Mouse (Mus musculus) regulatory T cell (primary cell): Measurements from ENCODE around the gene Nt5c2.
"Not testable (repeated sequence)": the region's sequence is repeated elsewhere in the genome, so short reads cannot be mapped to it uniquely, and the experiment has no call there.

ENCODE experiments used
- in situ Hi-C: fragments of 300-600 bp; cut with MboI, MseI; formaldehyde crosslinking; loops from one replicate; pipeline ENCODE4 v1.15.1; 2025; ENCODE audit warnings: high pct_unique_total_duplicates

Gene Nt5c2

GRCm38 (mm10) chr19:46989479-46990152 lies 25.3 kb downstream of the Nt5c2 start:
- in situ Hi-C loops, result loop anchor here (5.0 to 10.0 kb wide), 2 partner anchors 227 to 325 kb away; partner anchors contain the start of gene Cnnm2

- in situ Hi-C loops, result no loop called here
Observed at GRCm38 (mm10) chr19:46988231-46989087, 26.5 kb downstream of the Nt5c2 start.

- in situ Hi-C loops, result no loop called here
Observed at GRCm38 (mm10) chr19:46987646-46988045, 27.3 kb downstream of the Nt5c2 start.

DNA sequence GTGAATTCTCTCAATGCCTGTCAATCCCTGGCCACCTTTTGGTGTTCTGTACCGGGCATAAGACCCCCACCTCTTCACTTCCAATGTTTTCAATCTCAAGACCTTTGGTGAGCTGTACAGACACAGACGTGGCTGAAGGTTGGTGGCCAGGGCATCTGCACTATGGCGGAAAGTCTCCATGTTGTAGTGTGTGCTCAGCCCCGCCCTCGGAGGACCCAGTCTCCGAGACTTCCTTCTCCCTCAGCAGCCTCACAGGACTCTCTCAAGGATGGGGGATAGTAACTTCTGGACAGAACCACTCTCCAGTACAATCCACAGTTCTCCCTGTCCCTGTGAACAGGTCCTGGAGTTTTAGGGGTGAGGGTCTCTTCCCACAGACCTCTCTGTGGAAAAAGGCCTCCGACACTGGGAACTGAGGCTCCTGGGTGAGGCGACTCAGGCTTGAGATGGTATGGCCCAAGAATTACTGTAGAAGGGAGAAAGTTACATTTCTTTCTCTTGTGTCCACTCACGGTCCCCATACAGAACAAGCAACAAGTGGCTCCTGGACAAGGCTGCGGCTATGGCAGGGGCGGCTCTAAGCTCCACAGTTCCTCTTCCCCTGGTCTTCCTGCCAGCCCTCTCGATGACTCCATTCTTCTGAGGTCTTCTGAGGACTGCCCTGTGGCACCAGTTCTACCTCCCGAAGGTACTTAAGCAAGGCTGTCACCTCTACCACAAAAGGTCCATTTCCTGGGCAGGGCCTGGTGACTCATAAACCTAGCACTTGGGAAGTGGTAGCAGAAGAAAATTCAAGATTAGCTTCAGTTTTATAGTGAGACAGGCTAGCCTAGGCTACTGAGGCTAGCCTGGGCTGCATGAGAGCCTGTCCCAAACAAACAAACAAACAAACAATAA lies 30.0 kb downstream of the Nt5c2 start:
- in situ Hi-C loops, result no loop called here

DNA sequence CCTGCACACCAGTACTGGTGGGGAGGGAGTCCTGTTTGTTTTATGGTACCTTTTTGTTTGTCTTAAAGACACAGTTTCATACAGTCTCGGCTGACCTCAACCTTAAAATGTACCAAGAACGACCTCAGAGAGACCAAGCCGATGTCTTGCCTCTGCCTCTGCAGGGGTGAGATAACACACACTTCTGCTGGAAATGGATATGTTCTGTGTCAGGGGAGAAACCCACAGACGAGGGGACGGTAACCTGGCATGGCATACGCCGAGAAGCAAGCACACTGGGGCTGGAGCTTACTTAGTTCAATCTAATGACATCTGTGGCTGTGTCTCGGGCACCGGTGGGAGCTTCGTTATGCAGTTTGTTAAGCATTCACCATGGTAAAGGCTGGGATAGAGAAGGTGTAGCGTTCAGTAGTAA lies 31.0 kb downstream of the Nt5c2 start:
- in situ Hi-C loops, result no loop called here

DNA sequence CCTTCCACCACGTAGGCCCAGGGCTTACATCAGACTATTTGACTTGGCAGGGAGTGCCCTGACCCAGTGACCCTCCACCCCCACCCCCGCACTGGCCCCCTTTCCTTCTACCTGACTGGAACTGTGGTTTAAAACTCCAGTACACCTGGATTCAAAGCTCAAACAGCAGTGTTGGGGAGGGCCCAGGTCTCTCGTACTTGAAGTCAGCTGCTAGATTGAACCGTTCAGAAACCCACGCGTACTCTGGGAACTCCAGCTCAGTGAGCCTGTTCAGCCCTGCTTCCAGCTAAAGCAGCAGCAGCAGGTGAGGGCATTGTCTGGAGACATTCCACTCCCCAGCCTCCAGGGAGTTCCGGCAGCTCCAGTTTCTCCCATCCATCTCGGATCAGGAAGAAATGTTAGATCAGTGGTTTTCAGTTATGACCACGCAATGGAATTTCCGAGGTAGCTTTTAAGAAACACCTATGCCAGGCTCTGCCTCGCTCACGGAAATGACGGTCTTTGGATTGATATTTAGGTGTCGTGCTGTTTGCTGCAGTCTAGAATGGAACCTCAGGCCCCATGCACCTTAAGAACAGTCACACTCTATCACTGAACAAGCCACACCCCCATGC lies 31.5 kb downstream of the Nt5c2 start:
- in situ Hi-C loops, result no loop called here

- in situ Hi-C loops, result no loop called here
Observed at GRCm38 (mm10) chr19:46981462-46981861, 33.5 kb downstream of the Nt5c2 start.

DNA sequence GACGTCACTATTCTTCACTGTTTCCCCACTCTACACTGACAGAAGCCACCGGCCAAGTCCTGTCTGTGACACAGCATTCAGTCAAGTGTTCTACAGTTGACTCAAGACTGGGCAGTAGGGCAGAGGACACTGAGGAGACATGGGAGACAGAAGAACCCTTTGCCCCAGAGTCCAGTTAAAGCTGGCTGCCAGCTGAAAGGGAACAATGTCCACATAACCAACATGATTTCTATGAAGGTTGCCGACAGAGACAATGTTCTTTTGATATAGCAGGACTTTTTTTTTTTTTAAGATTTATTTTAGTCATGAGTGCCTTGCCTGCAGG lies 35.2 kb downstream of the Nt5c2 start:
- in situ Hi-C loops, result no loop called here

DNA sequence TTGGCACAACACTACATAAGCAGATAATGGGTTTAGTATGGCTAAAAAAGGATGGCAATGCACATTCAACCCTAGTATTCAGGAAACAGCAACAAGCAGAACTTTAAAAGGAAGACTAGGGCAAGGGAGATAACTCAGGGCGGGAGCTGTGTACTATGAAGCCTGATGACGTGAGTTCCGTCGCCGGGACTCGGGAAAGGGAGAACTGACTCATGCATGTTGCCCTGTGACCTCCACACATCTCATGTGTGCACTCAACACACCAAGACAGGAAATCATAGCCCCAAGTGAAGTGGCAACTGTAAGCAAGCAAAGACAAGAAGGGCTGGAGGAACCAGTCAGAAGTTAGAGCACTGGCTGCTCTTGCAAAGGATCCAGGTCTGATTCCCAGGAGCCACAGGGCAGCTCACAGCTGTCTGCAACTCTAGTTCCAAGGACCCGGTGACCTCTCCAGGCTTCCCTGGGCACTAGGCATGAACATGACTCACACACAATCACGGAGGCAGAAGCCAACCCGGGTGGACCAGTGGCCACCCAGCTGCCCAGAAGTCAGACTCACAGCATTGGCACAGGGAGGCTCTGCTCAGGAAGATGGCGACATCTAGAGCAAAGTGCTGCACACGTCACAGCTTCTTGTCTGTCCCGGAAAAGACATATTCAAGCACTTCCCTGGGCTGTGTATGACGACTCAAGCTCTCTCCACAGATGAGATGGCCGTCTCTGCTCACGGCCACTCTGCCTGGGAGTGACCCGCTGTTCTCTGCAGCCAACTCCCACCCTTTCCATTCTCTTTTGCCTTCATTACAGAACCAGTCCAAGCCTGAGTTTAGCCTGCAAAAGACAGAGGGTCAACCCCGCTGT lies 35.8 kb downstream of the Nt5c2 start:
- in situ Hi-C loops, result no loop called here

DNA sequence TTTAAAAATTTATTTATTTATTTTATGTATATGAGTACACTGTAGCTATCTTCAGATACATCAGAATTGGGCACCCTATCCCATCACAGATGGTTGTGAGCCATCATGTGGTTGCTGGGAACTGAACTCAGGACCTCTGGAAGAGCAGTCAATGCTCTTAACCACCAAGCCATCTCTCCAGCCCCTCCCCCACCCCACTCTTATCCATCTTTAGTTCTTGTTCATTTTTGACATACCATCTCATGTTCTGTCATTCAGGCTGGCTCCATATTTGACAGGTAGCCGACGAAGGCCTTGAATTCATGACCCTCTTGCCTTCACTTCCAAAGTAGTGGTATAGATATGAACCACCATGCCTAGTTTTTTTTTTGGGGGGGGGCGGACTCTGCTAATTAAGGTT lies 36.9 kb downstream of the Nt5c2 start:
- in situ Hi-C loops, result not testable (repeated sequence)

DNA sequence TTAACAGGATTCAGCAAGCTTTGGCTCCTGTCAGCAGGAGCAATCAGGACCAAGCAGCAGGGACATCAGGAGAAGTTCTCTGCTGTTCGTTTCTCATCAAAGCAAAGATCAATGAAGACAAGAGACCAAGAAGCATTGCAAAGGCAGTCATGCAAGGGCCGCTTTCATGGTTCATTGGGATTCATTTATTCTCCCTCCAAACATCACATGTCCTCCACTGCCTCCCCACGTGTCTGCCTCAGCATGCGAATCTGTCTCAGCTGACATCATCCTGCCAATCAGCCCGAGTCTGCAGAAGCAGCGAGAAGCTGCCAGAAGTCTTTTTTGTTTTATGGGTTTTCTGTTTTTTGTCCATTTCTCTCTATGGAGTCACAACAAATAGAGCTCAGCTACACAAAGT lies 37.5 kb downstream of the Nt5c2 start:
- in situ Hi-C loops, result no loop called here

- in situ Hi-C loops, result no loop called here
Observed at GRCm38 (mm10) chr19:46976743-46977142, 38.2 kb downstream of the Nt5c2 start.

DNA sequence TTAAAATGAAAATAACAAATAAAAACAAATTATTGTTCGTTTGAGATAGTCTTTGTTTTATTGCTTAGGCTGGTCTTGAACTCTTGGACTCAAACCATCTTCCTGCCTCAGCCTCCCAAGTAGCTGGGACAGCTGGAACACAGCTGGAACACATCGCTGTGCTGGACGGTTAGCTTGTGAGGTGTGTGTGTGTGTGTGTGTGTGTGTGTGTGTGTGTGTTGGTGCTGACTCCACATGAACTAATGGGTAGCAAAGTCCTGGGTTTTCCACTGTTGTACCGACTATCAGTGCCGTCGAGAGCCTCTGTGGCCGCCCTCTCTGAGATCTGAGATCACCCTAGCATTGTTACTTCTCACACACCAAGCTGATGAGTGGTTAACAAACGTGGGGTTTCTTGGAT lies 39.0 kb downstream of the Nt5c2 start:
- in situ Hi-C loops, result no loop called here

- in situ Hi-C loops, result no loop called here
Observed at GRCm38 (mm10) chr19:46975565-46975964, 39.4 kb downstream of the Nt5c2 start.

DNA sequence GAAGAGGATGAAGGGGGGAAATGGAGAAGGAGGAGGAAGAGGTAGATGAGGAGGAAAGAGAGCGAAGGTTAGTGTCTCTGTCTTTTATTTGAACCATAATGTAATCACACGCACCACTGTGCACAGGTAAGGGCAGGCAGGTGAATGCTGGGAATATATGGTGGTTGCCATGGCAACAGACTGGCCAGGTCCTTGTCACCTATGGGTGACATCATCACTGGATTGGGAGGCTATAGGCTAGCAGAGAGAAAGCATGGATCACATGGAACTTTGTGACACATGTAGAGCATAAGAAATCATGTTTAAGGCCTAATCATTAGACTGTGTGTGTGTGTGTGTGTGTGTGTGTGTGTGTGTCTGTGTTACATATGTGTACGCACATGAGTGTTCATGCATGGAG lies 42.8 kb downstream of the Nt5c2 start:
- in situ Hi-C loops, result no loop called here

DNA sequence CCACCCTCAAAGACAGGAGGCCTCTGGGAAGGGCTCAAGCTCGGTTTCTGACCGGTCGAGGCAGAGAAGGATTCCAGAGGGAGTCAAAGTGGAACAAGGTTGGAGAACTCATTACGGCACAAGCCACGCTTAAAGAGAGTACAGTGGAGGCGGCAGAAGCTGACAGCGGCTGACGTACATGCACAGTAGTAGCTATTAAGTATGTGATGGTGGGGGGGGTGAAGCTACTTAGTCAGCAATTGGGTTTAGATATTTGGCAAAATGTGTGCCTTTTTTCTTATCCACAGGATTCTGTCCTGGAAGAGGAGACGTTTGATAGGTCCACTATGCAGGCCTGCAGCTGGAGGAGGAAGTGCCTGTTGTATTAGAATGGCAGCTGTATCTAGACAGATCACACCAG lies 43.2 kb downstream of the Nt5c2 start:
- in situ Hi-C loops, result no loop called here

GRCm38 (mm10) chr19:46971051-46971689 lies 43.8 kb downstream of the Nt5c2 start:
- in situ Hi-C loops, result no loop called here

- in situ Hi-C loops, result no loop called here
Observed at GRCm38 (mm10) chr19:46970121-46970729, 44.7 kb downstream of the Nt5c2 start.

DNA sequence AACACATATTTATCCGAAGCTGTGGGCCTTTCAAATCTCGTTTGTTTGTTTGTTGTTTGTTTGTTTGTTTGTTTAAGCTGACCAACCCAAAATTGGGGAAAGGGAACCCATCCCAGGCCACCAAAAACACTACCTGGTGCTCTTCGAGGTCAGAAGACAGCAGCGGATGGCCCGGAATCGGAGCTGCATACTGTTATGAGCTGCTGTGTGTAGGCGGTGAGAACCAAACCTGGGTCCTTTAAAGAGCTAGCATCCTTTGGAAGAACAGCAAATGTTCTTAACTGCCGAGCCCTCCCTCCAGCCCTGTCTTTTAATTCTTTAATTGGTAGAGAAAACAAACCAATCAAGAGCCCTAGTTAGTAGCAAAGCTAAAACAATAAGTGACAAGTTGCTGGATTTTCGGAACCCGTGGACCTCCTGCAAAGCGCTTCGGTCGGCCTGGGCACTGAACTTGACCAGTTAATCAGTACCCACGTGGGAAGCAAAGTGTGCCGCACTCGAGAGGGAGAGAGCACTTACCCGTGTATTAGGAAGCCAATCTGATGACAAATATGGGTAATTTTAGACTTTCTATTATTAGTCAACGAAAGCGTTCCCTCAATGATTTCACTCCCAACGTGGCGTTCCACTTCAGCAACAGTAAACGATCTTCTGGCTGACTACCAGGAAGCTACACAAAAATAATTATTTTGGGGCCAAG lies 45.5 kb downstream of the Nt5c2 start:
- in situ Hi-C loops, result no loop called here
